Mouse (Mus musculus) activated CD4-positive, CD25-positive, alpha-beta regulatory T cell, adult 9 weeks (primary cell): ENCODE data around the gene Fblim1. TPM values are rescaled to one million over a fixed set of nuclear protein-coding genes. Genes with fewer than 3 reads are reported as not detected.

Experiments
- polyA plus RNA-seq: library from polyadenylated mRNA; unstranded; fragments of 100-300 nt; shearing (Covaris generic); gene quantifications from one replicate; pipeline ENCODE4 v1.2.1, GENCODE M21; 2017

Fblim1 gene
- polyA plus RNA-seq, result 0.21 TPM

DNA sequence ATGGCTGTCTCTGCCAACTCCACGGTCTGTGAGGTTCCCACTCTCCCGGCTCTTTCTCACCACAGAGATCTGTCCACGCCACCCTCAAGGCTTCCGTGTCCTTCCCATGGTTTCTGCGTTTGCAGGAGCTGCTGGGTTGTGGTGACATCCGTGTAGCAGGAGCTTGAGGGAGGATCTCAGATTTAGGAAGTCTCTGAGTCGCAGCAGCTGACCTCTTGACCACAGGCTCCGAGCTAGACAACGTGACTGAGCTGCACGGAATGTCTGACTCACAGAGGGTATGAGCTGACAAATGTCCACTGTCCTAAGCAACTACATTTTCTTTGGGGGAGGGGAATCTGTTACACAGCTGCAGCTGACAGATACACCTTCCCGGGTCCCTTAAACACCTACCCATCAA, at the start of gene Fblim1:
Gene Fblim1 (minus strand): TSS at position 236 of the 400 bp plus-strand sequence.

GRCm38 (mm10) chr4:141623666-141624065, 17.8 kb upstream of the Fblim1 start, which contains the start of gene Slc25a34:
Gene Slc25a34 (minus strand): TSS chr4:141623821.

DNA sequence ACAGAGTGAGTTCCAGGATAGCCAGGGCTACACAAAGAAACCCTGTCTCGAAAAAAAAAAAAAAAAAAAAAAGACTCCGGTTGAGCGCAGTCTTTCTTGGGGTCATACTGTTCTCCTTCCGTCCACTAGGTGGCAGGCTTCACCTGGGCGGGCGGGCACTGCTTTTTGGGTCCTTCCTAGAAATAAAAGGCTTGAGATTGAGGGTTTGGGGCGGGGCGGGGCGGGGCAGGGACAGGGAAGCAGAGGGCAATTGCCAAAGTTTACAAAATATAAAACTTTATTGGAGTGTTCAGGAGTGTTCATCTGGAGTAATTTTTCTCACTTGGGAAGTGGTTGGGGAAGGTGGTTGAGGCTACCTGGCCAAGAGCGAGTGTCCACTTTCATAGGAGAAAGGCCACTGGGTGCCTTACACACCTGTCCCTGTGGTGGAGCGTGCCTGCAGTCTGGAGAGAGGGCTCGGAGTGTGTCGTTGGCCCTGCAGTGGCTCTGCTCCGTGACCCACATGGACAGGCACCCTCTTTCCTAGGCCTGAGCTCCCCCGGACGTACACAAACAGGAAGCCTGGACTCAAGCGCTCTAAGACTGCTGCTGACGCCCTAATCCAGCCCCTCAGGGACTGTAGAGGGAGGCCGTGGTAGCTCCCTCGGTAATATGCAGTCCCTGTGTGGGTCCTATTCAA, 12.8 kb upstream of the Fblim1 start, which contains the start of gene Tmem82:
Gene Tmem82 (minus strand): TSS at position 69 of the 679 bp plus-strand sequence.

DNA sequence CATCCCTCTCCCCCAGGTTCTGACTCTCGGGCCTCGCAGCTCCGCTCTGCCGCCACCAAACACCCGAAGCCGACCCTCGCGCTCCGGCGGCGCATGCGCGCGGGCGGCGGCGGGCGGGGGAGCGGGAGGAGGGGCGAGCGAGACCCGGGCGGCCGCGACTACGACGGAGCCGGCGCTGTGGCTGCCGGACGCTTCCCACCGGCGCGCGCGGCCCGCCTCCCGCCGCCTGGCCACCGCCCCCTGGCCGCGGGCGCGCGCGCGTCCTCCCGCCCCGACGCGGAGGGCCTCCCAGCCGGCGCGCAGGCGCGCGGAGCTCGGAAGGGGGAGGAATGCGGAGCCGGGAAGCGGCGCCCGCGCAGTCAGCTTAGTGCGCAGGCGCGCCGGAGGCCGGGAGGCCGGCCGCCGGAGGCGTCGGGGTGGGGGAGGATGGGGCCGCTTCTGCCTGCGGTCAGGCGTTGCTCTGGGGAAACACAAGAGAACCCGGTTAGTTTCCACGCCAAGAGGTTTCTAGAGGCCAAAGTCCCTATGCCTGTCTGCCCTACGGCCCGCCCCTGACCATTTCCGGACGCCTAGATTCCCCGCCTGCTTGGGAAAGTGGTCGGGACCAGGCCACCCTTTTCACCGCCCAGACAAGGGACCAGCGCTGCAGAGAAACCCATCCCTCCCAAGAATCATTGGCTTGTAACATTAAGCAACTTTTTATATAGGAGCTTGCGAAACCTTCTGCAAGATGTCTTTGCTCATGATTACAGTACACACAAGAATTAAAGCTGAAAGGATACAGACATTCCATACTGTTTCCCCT, 67.3 kb downstream of the Fblim1 start, which contains the start of gene Spen:
Gene Spen (minus strand): TSS at position 190 of the 805 bp plus-strand sequence.

Other genes with a start within 250 kb of the Fblim1 start
- gene Fam131c, start 237.9 kb downstream of the Fblim1 start, polyA plus RNA-seq, result not detected
- not detected for gene Clcnka, start 207.4 kb downstream of the Fblim1 start, polyA plus RNA-seq
- gene Clcnkb, start 190.1 kb downstream of the Fblim1 start, polyA plus RNA-seq, result not detected
- gene Hspb7, start 185.3 kb downstream of the Fblim1 start, polyA plus RNA-seq, result not detected
- not detected for gene Srarp, start 170.0 kb downstream of the Fblim1 start, polyA plus RNA-seq
- 43.2 TPM for gene Zbtb17, start 161.4 kb downstream of the Fblim1 start, polyA plus RNA-seq
- 6.4 TPM for gene Spen, start 67.5 kb downstream of the Fblim1 start, polyA plus RNA-seq
- gene Tmem82, start 12.5 kb upstream of the Fblim1 start, polyA plus RNA-seq, result 0.22 TPM
- gene Slc25a34, start 17.7 kb upstream of the Fblim1 start, polyA plus RNA-seq, result not detected
- 4.9 TPM for gene Plekhm2, start 58.8 kb upstream of the Fblim1 start, polyA plus RNA-seq
- not detected for gene Rsc1a1, start 79.5 kb upstream of the Fblim1 start, polyA plus RNA-seq
- gene Ddi2, start 117.3 kb upstream of the Fblim1 start, polyA plus RNA-seq, result 5.4 TPM
- not detected for gene Agmat, start 140.6 kb upstream of the Fblim1 start, polyA plus RNA-seq
- gene Dnajc16, start 184.8 kb upstream of the Fblim1 start, polyA plus RNA-seq, result 4.9 TPM
- gene Casp9, start 187.5 kb upstream of the Fblim1 start, polyA plus RNA-seq, result 20.3 TPM
- gene Cela2a, start 220.1 kb upstream of the Fblim1 start, polyA plus RNA-seq, result not detected
- not detected for gene Ctrc, start 240.3 kb upstream of the Fblim1 start, polyA plus RNA-seq